Mouse (Mus musculus): ENCODE measurements at regions not wholly inside any gene's neighbourhood (a gene's known extent, or its start where the extent isn't known, plus 50 kb on each side); places are given as distances from the start of the nearest gene placed in this dataset.
A peak's percentile ranks its signal among the peaks of the same experiment; 100 is the strongest.
"Not testable (repeated sequence)": the region's sequence is repeated elsewhere in the genome, so short reads cannot be mapped to it uniquely, and the experiment has no call there.

GRCm38 (mm10) chr8:15562310-15563296 lies 516.7 kb upstream of the BB014433 start:
- H3K27ac ChIP-seq (ENCODE audit: control insufficient read depth, insufficient read depth, low read depth, low read length), result no peak overlapping the region
- H3K4me3 ChIP-seq (ENCODE audit: control insufficient read depth, low read depth, low read length), result peak overlapping the region; percentile 22; the same call in 1 of the 2 replicates
- peaks cover 7% of the 10 kb centered on the region for H3K4me1 ChIP-seq (ENCODE audit: control insufficient read depth, insufficient read depth, low read length)
- H3K27me3 ChIP-seq (ENCODE audit: control insufficient read depth, insufficient read depth, low read length), result no peaks in the 10 kb centered on the region
- H3K36me3 ChIP-seq (ENCODE audit: control insufficient read depth, insufficient read depth, low read length), result no peaks in the 10 kb centered on the region
- TF ChIP-seq POLR2A (IDR thresholded peaks at IDR 0.05; ENCODE audit: control insufficient read depth, low read depth, low read length), result no peak
- no peak for TF ChIP-seq CTCF (IDR thresholded peaks at IDR 0.05; ENCODE audit: control insufficient read depth, insufficient read depth, insufficient replicate concordance, low read depth, low read length)

- no peaks in the 10 kb centered on the region for H3K4me1 ChIP-seq (ENCODE audit: control insufficient read depth, insufficient read depth, low read length)
- no peak overlapping the region for H3K4me3 ChIP-seq (ENCODE audit: control insufficient read depth, low read depth, low read length)
- no peaks in the 10 kb centered on the region for H3K36me3 ChIP-seq (ENCODE audit: control insufficient read depth, insufficient read depth, low read length)
- no peak for TF ChIP-seq POLR2A (IDR thresholded peaks at IDR 0.05; ENCODE audit: control insufficient read depth, low read depth, low read length)
- TF ChIP-seq CTCF (IDR thresholded peaks at IDR 0.05; ENCODE audit: control insufficient read depth, insufficient read depth, insufficient replicate concordance, low read depth, low read length), result no peak
- H3K27ac ChIP-seq (ENCODE audit: control insufficient read depth, insufficient read depth, low read depth, low read length), result no peak overlapping the region
- H3K27me3 ChIP-seq (ENCODE audit: control insufficient read depth, insufficient read depth, low read length), result no peaks in the 10 kb centered on the region
Measured at GRCm38 (mm10) chr8:15532027-15532426, 486.1 kb upstream of the BB014433 start.

- Histone ChIP-seq H3K4me3 (ENCODE audit: control insufficient read depth, low read depth, low read length) (no peak overlapping the region), H3K27ac (ENCODE audit: control insufficient read depth, insufficient read depth, low read depth, low read length) (no peak overlapping the region), H3K36me3 (ENCODE audit: control insufficient read depth, insufficient read depth, low read length) (no peaks in the 10 kb centered on the region), H3K4me1 (ENCODE audit: control insufficient read depth, insufficient read depth, low read length) (no peaks in the 10 kb centered on the region), H3K27me3 (ENCODE audit: control insufficient read depth, insufficient read depth, low read length) (no peaks in the 10 kb centered on the region)
- no peak for TF ChIP-seq CTCF (IDR thresholded peaks at IDR 0.05; ENCODE audit: control insufficient read depth, insufficient read depth, insufficient replicate concordance, low read depth, low read length)
- no peak for TF ChIP-seq POLR2A (IDR thresholded peaks at IDR 0.05; ENCODE audit: control insufficient read depth, low read depth, low read length)
Measured at GRCm38 (mm10) chr8:15525461-15525860, 479.6 kb upstream of the BB014433 start.

- H3K27ac ChIP-seq (ENCODE audit: control insufficient read depth, insufficient read depth, low read depth, low read length); H3K36me3 ChIP-seq (ENCODE audit: control insufficient read depth, insufficient read depth, low read length); H3K4me1 ChIP-seq (ENCODE audit: control insufficient read depth, insufficient read depth, low read length); H3K27me3 ChIP-seq (ENCODE audit: control insufficient read depth, insufficient read depth, low read length); H3K4me3 ChIP-seq (ENCODE audit: control insufficient read depth, low read depth, low read length): not testable (repeated sequence)
Measured at GRCm38 (mm10) chr8:15519896-15520295, 474.0 kb upstream of the BB014433 start.

GRCm38 (mm10) chr8:15500973-15501372 lies 455.1 kb upstream of the BB014433 start:
- no peak overlapping the region for H3K27ac ChIP-seq (ENCODE audit: control insufficient read depth, insufficient read depth, low read depth, low read length)
- no peaks in the 10 kb centered on the region for H3K4me1 ChIP-seq (ENCODE audit: control insufficient read depth, insufficient read depth, low read length)
- no peaks in the 10 kb centered on the region for H3K36me3 ChIP-seq (ENCODE audit: control insufficient read depth, insufficient read depth, low read length)
- no peaks in the 10 kb centered on the region for H3K27me3 ChIP-seq (ENCODE audit: control insufficient read depth, insufficient read depth, low read length)
- no peak overlapping the region for H3K4me3 ChIP-seq (ENCODE audit: control insufficient read depth, low read depth, low read length)
- TF ChIP-seq CTCF (IDR thresholded peaks at IDR 0.05; ENCODE audit: control insufficient read depth, insufficient read depth, insufficient replicate concordance, low read depth, low read length) (no peak), POLR2A (IDR thresholded peaks at IDR 0.05; ENCODE audit: control insufficient read depth, low read depth, low read length) (no peak)

GRCm38 (mm10) chr8:15497566-15497965 lies 451.7 kb upstream of the BB014433 start:
- TF ChIP-seq CTCF (IDR thresholded peaks at IDR 0.05; ENCODE audit: control insufficient read depth, insufficient read depth, insufficient replicate concordance, low read depth, low read length) (no peak), POLR2A (IDR thresholded peaks at IDR 0.05; ENCODE audit: control insufficient read depth, low read depth, low read length) (no peak)
- Histone ChIP-seq H3K36me3 (ENCODE audit: control insufficient read depth, insufficient read depth, low read length) (no peaks in the 10 kb centered on the region), H3K27ac (ENCODE audit: control insufficient read depth, insufficient read depth, low read depth, low read length) (no peak overlapping the region), H3K4me1 (ENCODE audit: control insufficient read depth, insufficient read depth, low read length) (no peaks in the 10 kb centered on the region), H3K4me3 (ENCODE audit: control insufficient read depth, low read depth, low read length) (no peak overlapping the region), H3K27me3 (ENCODE audit: control insufficient read depth, insufficient read depth, low read length) (no peaks in the 10 kb centered on the region)

- Histone ChIP-seq H3K4me3 (ENCODE audit: control insufficient read depth, low read depth, low read length) (no peak overlapping the region), H3K4me1 (ENCODE audit: control insufficient read depth, insufficient read depth, low read length) (no peaks in the 10 kb centered on the region), H3K36me3 (ENCODE audit: control insufficient read depth, insufficient read depth, low read length) (no peaks in the 10 kb centered on the region), H3K27me3 (ENCODE audit: control insufficient read depth, insufficient read depth, low read length) (no peaks in the 10 kb centered on the region), H3K27ac (ENCODE audit: control insufficient read depth, insufficient read depth, low read depth, low read length) (no peak overlapping the region)
- TF ChIP-seq CTCF (IDR thresholded peaks at IDR 0.05; ENCODE audit: control insufficient read depth, insufficient read depth, insufficient replicate concordance, low read depth, low read length) (no peak), POLR2A (IDR thresholded peaks at IDR 0.05; ENCODE audit: control insufficient read depth, low read depth, low read length) (no peak)
Measured at GRCm38 (mm10) chr8:15496248-15496647, 450.4 kb upstream of the BB014433 start.

All from testis, adult 2 months (tissue).